Mouse (Mus musculus) testis, postnatal 10 days (tissue): ENCODE measurements around the gene Fhod1.

Experiments
- DNase-seq: peaks from one replicate; pipeline ENCODE4 v3.0.0; 2021; ENCODE audit warnings: low spot score

Fhod1 gene

GRCm38 (mm10) chr8:105318662-105319190 is 29.0 kb downstream of the Fhod1 start:
- DNase-seq: no peak

GRCm38 (mm10) chr8:105317941-105318340 is 29.8 kb downstream of the Fhod1 start:
- DNase-seq: no peak

GRCm38 (mm10) chr8:105315073-105315769 is 32.5 kb downstream of the Fhod1 start:
- DNase-seq: no peak

GRCm38 (mm10) chr8:105313622-105314402 is 33.9 kb downstream of the Fhod1 start:
- DNase-seq: no peak

DNA sequence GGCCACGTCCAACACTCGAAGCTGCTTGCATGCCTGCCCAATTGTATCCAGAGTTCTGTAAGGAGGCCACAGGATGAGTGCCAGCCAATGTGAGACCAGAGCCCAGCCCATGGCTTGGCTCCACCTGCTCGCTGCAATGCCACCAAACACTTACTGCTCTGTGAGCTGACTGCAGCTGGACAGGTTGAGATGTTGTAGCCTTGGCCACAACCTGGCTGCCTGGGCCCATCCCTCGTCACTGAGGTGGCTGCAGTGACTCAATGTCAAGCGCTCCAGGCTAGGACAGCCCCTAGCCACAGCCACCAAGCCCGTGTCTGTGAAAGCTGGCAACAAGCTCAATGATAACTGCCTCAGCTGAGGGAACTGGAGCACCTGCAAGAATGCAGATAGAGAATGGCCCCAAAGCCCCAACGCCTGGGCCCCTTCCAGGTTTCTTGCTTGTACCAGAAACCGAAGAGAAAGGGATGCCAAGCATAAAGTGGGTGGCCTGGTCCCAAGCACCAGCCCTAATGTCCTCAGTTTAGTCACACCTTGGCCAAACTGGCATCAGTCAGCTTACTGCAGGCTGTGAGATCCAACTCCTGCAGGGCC is 34.8 kb downstream of the Fhod1 start:
- no peak for DNase-seq

GRCm38 (mm10) chr8:105311718-105312117 is 36.0 kb downstream of the Fhod1 start:
- DNase-seq: no peak

DNA sequence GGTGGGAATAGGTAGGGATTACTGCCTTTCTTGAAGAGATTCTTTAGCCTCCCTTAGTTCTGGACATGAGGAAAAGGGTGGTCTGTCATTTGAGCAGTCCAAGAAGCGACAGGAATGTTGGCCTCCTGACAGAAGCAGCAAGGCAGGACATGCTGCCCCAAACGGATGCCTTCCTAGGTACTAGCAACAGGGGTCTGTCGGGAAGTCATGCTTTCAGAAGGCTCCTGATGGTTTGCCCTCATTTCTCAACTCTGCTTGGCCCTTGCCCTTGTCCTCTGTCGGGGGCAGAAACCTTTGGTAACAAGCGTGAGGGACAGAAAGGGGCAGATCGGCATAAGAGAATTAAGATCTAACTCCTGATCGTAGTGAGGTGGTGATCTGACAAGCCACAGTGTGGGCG is 37.6 kb downstream of the Fhod1 start:
- DNase-seq: no peak

GRCm38 (mm10) chr8:105309142-105309847 is 38.5 kb downstream of the Fhod1 start:
- DNase-seq: no peak

DNA sequence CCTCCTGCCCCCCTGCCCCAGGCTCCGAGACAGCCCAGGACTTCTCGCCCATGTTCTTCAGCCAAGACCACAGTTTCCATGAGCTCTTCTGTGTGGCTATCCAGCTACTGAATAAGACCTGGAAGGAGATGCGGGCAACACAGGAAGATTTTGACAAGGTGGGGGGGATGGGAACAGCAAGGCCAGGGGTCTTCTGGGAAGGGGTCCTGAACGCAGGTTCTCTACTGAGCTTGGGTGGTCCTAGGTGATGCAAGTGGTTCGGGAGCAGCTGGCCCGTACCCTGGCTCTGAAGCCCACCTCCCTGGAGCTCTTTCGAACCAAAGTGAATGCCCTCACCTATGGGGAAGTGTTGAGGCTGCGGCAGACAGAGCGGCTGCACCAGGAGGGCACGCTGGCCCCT is 39.3 kb downstream of the Fhod1 start:
- no peak for DNase-seq

GRCm38 (mm10) chr8:105307670-105308069 is 40.1 kb downstream of the Fhod1 start:
- DNase-seq: no peak

DNA sequence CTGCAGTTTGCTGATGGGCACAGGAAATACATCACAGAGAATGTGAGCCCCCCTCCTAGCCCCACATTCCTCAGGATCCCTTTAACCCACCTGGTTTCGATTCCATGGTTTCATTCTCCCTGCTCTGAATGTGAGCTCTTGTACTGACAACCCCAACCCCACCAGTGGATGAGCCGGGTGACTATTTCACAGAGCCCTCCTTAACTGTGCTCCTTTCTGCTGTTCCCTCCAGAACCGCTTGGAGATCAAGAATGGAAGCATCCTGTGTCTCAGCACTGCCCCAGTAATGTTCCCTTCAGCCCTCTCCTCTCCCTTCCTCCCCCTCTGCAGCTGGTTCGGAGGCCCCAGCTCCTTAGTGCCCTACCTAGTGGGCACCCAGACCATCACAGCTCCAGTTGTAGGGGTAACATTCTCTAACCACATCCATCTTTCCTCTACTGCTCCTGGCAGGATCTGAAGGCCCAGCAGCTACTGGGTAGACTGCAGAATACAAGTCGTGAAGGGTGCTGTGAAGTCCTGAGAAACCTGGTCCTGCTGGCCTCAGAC is 41.5 kb downstream of the Fhod1 start:
- DNase-seq: no peak

- peak; percentile 78 for DNase-seq
Observed at GRCm38 (mm10) chr8:105305211-105306145, 42.3 kb downstream of the Fhod1 start, which contains the start of gene Elmo3. TSS of gene Elmo3 (plus strand) at chr8:105305601.

GRCm38 (mm10) chr8:105304325-105305210 is 43.2 kb downstream of the Fhod1 start:
- no peak for DNase-seq

DNA sequence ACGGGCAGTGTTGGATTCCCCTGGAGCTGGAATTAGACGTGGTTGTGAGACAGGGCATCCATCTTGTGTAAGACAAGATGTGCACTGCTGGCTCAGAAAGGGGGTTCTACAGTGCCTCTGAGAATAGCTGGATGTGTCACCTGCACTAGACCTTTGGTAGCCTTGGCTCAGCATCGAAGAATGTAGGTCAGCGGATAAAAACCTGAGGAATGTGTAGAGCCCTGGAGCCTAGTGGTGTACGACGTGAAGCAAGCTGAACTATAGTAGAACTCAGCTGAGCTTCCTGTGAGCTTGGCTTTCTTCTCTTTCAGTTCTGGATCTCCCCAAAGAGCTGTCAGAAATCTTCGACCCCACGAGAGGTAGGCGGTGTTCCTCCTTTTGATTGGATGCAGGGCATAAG is 43.9 kb downstream of the Fhod1 start:
- DNase-seq: no peak

- DNase-seq: no peak
Observed at GRCm38 (mm10) chr8:105303396-105303795, 44.4 kb downstream of the Fhod1 start.

DNA sequence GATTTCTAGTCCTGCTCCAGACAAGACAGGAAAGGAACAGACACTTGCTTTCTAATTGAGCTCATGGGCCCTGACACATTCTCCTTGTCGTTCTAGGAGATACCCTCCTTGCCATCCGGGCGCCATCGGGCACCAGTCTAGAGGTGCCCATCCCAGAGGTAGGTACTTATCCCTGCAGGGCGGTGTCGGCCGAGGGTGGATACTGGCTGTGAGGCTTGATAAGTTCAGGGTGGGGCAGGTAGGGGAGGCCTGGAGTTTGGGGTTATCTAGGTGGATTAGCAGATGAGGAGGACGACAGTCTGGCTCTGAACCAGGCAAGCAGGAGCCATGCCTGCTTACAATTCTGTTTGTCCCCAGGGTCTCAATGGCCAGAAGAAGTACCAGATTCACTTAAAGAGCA is 47.8 kb downstream of the Fhod1 start:
- no peak for DNase-seq

DNA sequence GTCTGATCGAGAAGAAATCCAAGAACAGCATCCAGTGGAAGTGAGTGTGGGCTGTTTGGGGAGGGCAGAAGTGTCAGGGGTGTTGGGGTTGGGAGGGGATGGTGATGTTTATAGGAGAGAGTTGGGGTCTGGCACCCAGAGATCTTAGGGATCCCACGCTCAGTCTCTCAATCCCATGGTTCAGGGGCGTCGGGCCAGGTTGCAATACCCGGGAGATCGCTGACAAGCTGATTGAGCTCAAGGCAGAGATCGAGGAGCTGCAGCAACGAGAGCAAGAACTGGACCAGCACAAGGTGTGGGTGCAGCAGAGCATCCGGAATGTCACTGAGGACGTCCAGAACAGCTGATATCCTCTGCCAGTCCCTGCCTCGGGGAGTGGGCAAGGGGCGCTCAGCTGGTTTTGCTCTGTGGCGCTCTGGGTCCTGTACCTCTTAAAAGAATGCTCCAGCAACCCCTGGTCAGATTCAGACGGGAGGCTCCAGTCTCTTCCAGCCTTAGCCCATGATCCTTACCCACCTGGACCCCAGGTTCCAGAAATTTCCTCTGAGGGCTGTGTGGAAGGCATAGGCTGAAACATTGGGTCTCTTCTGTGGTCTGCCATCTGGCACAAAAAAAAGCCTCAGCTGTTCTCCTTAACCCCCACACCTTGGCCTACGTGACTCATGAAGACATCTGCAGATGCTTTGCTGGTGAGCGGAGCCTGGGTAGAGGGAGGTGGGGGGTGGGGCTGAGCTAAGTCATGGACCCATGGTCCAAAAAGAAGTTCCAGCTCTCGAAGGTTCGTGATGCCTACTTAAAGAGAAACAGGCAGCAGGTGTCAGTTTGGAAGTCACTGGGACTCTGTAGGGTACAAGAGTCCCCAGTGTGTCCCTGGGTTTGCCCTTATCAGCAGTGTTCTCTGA is 49.2 kb downstream of the Fhod1 start:
- no peak for DNase-seq

GRCm38 (mm10) chr8:105297511-105298192 is 50.1 kb downstream of the Fhod1 start, which contains the start of gene E2f4:
TSS of gene E2f4 (plus strand) at chr8:105297663.
- DNase-seq: peak; percentile 89
